Mouse (Mus musculus) right cerebral cortex, postnatal 36 days (tissue): ENCODE data around the gene Mcu.

ENCODE experiments used
- DNase-seq, 2 experiments: peaks; one replicate each; pipeline ENCODE4 v3.0.0; 2022; ENCODE audit warnings: low spot score in 2 of 2, mixed read lengths in 1 of 2

The Mcu gene

GRCm38 (mm10) chr10:59613276-59613675 lies 3.2 kb downstream of the Mcu start:
- no peak for DNase-seq

DNA sequence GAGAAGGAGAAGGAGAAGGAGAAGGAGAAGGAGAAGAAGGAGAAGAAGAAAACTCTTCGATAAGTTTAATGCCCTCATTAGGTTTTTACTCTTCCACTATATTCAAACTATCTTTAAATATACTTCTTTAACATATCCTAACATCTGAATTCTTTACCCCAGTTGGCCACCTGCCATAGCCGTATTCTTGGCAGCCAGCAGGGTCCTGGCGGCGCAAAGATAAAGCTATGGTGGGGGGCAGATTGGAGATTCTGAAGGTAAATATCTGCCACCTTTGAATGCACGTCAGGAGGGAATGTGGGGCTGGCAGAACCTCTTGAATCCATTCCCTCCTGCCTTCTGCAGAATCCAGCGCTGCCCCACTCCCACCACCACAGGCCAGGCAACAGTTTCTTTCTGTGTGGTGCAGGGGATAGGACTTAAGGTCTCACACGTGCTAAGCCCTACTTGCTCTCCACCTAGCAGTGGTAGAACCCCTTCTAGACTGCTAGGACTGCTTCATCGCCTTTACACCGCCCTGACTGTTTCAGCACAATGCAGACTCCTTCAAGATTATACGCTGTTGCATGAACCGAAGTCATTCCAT lies 11.5 kb downstream of the Mcu start:
- DNase-seq, result no peak

DNA sequence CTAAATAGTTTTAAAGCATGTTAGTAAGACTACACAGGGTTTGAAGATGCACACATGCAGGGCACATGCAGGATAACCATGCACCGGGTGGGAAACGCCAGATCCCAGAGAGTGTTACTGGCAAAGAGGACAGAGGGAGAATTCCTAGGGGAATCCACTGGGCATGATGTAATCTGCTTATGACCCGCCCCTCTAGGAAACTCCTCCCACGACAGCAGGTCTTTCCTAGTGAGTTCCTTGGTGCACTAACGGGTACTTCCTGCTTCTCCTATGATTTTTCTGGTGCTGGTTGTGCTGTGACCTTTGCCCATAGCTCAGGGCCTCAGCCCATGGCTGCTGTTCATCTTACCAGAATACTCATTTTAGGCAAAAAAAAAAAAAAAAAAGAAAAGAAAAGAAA lies 12.6 kb downstream of the Mcu start:
- DNase-seq, result no peak

- peak; percentile 41 to 42 for DNase-seq
These were observed 13.6 kb downstream of the Mcu start for GRCm38 (mm10) chr10:59602891-59603290.

GRCm38 (mm10) chr10:59602043-59602442 lies 14.4 kb downstream of the Mcu start:
- DNase-seq, result no peak

DNA sequence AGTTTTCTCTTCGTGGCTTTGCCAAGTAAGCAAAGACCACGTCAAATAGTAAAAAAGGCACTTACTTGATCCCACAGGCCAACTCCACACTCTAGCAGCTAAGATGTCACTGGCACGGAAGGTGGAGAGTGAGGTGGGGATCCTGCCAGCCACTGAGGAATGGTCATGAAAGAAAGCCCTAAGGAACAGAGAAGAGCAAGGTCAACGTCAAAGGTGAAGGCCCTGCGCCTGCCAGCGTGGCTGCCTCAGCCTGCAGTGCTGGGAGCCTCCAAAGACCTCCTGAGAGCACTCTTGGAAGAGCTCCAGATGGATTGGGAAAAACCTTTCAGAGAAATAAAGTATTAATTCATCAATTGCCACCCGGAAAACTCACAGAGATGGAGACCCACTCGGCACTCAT lies 16.0 kb downstream of the Mcu start:
- DNase-seq, result no peak

DNA sequence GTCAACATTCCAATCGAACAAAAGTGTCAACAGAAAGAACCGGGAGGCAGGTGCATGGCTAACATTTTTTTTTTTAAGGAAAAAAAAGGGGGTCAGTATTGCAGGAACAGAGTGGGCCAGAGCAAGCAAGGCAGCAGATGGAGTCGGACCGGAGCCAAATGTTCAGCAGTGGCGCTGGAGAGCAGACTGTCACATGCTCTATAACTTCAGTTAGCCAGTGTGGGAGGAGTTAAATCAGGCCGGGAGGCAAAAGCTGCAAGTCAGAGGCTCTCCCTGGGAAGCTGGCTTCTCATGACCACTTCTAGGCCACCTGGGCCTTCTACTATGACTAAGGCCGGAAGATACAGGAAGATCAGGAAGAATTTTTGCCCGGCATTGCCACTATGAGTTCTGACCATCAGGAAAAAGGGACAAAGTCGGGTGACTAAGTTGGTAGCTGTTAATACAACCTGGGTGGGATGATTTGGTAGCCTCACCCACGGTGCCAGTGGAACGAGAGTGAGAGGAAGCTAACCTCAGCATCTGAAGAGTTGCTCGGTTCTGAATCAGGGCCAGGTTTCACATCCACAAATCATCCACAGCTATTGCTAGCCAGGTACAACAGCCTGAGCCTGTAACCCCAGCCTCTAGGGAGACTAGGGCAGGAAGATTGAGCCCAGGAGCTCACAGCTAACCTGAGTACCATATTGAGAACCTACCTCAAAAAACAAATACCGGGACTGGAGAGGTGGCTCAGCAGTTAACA lies 22.5 kb downstream of the Mcu start:
- peak; percentile 68 to 77 for DNase-seq

GRCm38 (mm10) chr10:59590606-59591005 lies 25.9 kb downstream of the Mcu start:
- DNase-seq, result peak in 1 of 2 experiments; percentile 38

DNA sequence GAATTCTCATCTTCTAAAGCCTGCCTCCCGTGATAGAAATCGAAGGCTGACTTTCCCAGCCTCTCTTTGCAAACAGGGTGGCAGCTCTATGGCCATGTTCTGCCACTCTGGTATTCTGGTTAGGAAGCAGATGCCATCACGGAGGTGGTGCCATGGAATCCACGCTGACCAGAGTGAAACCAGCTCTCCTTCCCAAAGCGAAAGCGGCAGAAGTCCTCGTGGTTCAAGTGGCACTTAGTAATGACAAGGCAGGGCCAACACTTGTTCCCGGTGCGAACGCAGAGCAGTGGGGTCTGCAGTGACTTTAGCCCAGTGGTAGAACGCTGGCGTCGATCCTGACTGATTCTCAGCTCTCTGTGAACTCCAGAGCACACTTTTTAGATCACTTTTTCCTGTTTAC lies 26.6 kb downstream of the Mcu start:
- DNase-seq, result no peak

GRCm38 (mm10) chr10:59589420-59589819 lies 27.1 kb downstream of the Mcu start:
- no peak for DNase-seq

GRCm38 (mm10) chr10:59588135-59588534 lies 28.4 kb downstream of the Mcu start:
- peak in 1 of 2 experiments; percentile 20 for DNase-seq

DNA sequence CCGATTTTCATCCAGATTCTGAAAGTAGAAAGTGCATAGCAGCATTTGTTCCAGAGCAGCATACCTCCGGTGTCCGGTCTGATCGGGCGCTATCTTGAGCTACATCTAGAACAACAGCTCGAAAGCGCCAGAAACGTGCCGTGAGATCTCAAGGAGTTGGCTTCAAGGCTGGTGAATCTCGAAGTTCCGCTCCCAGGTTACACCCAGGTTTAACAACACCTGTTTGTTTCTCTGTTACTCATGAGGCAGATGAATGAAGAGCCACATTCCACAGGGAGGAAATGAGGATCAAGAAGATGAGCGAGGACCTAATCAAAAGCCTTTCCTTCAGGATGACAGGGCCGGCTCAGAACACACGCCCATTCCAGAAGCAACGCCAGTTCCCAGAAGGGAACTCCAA lies 29.7 kb downstream of the Mcu start:
- DNase-seq, result no peak

- no peak for DNase-seq
These were observed 30.9 kb downstream of the Mcu start for GRCm38 (mm10) chr10:59585621-59586020.

DNA sequence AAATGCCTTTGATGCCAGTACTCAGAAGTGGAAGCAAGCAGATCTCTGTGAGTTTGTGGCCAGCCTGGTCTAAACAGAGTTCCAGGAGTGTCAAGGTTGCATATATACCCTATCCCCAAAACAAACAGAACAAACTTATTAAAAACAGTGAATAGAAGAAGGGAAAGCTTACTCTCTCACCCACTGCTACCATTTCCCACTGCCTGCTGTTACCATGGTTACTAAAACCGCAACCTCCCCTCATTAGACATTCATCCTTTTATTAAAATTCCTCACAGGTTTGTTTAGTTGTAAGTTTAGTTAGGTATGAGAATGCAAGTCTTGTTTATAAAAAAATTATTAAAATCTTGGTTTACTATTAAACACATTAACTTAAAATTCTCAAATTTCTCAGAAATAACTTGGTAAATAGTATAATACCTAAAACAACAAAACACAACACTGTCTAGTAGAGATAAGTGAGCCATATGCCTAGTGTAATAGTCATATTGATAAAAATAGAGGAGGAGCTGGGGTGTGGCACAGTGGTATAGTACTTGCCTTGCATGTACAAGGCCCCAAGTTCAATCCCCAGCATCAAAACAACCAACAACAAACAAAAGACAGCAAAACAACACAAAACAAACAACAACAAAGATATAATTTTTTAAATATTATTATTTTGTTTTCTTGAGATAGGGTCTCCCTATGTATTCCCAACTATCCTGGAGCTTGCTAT lies 34.5 kb downstream of the Mcu start:
- DNase-seq, result no peak

GRCm38 (mm10) chr10:59580593-59581149 lies 35.8 kb downstream of the Mcu start:
- no peak for DNase-seq

GRCm38 (mm10) chr10:59579645-59580044 lies 36.8 kb downstream of the Mcu start:
- DNase-seq, result no peak

- no peak for DNase-seq
These were observed 38.4 kb downstream of the Mcu start for GRCm38 (mm10) chr10:59577871-59578801.

- no peak for DNase-seq
These were observed 40.2 kb downstream of the Mcu start for GRCm38 (mm10) chr10:59576305-59576704.

- DNase-seq, result no peak
These were observed 44.5 kb downstream of the Mcu start for GRCm38 (mm10) chr10:59571964-59572363.

GRCm38 (mm10) chr10:59571273-59571672 lies 45.2 kb downstream of the Mcu start:
- no peak for DNase-seq

DNA sequence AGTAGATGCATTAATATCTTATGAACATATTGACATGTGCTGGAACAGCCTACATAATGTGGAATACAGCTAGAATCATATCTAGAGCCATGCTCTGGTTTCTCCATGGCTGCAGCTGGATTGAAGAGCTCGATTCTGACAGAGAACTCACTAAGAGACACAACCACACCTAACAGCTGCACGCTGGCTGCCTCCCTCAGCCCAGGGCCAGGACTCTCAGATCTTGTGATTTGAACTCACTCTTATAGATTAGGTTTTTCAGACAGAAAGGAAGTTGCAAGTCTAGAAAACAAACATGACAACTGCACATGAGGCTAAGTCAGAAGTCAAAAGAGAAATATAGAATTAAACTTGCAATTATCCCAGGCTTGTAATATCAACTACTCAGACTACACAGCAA lies 45.7 kb downstream of the Mcu start:
- no peak for DNase-seq

DNA sequence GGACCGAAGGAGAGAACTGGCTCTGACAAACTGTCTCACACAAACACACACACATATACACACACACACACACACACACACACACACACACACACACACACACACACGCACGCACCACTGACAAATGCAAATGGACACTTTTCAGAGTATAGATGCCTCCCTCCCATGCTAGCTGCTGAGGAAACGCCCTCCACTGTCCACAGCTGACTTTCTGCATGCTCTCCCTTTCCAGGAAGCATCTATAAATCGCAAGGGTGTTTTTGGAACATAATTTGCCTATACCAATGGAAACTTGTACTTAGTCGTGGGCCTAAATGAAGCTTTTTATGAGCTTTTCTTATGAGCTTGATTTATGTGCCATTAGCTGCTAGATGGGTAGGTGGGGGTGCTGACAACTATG lies 46.1 kb downstream of the Mcu start:
- no peak for DNase-seq
